Mouse (Mus musculus) midbrain, embryonic 15.5 days (tissue): ENCODE measurements around the gene Bbip1. TPM values are rescaled to one million over a fixed set of nuclear protein-coding genes. Genes with fewer than 3 reads are reported as not detected.

ENCODE experiments used
- ATAC-seq: fragments of 200-750 bp; cut with Nextera tagmentation; replicated peaks from 2 replicates; pipeline ENCODE4 v1.8.0; 2017; ENCODE audit warnings: moderate TSS enrichment
- H3K27ac ChIP-seq: fragments of 300-500 bp; sonication (generic); 2 replicates; pipeline ENCODE4 v1.5.1; 2015; ENCODE audit warnings: mild to moderate bottlenecking, inconsistent platforms
- H3K27me3 ChIP-seq: fragments of 300-500 bp; sonication (generic); replicated peaks from 2 replicates; pipeline ENCODE4 v1.6.1; 2015; ENCODE audit warnings: inconsistent platforms
- H3K36me3 ChIP-seq: fragments of 300-500 bp; sonication (generic); replicated peaks from 2 replicates; pipeline ENCODE4 v1.6.1; 2015; ENCODE audit warnings: inconsistent platforms
- H3K4me1 ChIP-seq: fragments of 300-500 bp; sonication (generic); 2 replicates; pipeline ENCODE4 v1.6.1; 2015; ENCODE audit warnings: inconsistent platforms
- H3K4me2 ChIP-seq: fragments of 300-500 bp; sonication (generic); 2 replicates; pipeline ENCODE4 v1.6.1; 2015; ENCODE audit warnings: inconsistent platforms, mild to moderate bottlenecking, moderate library complexity
- H3K4me3 ChIP-seq: fragments of 300-500 bp; sonication (generic); 2 replicates; pipeline ENCODE4 v1.5.1; 2015; ENCODE audit warnings: mild to moderate bottlenecking, inconsistent platforms
- H3K9ac ChIP-seq: fragments of 300-500 bp; sonication (generic); 2 replicates; pipeline ENCODE4 v1.6.1; 2015; ENCODE audit warnings: mild to moderate bottlenecking, inconsistent platforms
- H3K9me3 ChIP-seq: fragments of 300-500 bp; sonication (generic); 2 replicates; pipeline ENCODE4 v1.6.1; 2016; ENCODE audit warnings: inconsistent platforms
- WGBS: fragments of 180-500 bp; shearing (Covaris S2); methylation state at CpG from one replicate; pipeline ENCODE4 v1.1.7; 2015; ENCODE audit warnings: mixed read lengths; 5-methylcytosine and 5-hydroxymethylcytosine counted together
- polyA plus RNA-seq: library from polyadenylated mRNA; unstranded; fragments of >200 nt; fragmentation: Nextera tagmentation; extraction: Ambion mirVana; gene quantifications from 2 replicates; pipeline ENCODE4 v1.2.1, GENCODE M21; 2015

Bbip1 gene
- polyA plus RNA-seq, 1 experiment from 2014 or later: 123 TPM

- no peak overlapping the region for H3K9ac ChIP-seq
- no peak overlapping the region for H3K4me3 ChIP-seq
- H3K4me2 ChIP-seq: no peak overlapping the region
- no peaks in the 10 kb centered on the region for H3K36me3 ChIP-seq
- no peaks in the 10 kb centered on the region for H3K27me3 ChIP-seq
- H3K27ac ChIP-seq: no peak overlapping the region
- H3K4me1 ChIP-seq: peaks cover 6% of the 10 kb centered on the region
- 79% methylated on average over 4 of the region's 4 CpGs for WGBS
- no peak for ATAC-seq
- H3K9me3 ChIP-seq: no peaks in the 10 kb centered on the region
These were observed 45.9 kb downstream of the Bbip1 start for GRCm38 (mm10) chr19:53898498-53898897.

GRCm38 (mm10) chr19:53898046-53898445, 46.4 kb downstream of the Bbip1 start:
- no peaks in the 10 kb centered on the region for H3K27me3 ChIP-seq
- no peak for ATAC-seq
- H3K4me3 ChIP-seq: no peak overlapping the region
- no peaks in the 10 kb centered on the region for H3K36me3 ChIP-seq
- H3K4me1 ChIP-seq: peaks cover 6% of the 10 kb centered on the region
- no peaks in the 10 kb centered on the region for H3K9me3 ChIP-seq
- WGBS: 79% methylated on average over 5 of the region's 5 CpGs
- H3K27ac ChIP-seq: no peak overlapping the region
- no peak overlapping the region for H3K4me2 ChIP-seq
- H3K9ac ChIP-seq: no peak overlapping the region

- Histone ChIP-seq H3K27ac (no peak overlapping the region), H3K36me3 (no peaks in the 10 kb centered on the region), H3K9me3 (no peaks in the 10 kb centered on the region), H3K4me3 (no peak overlapping the region), H3K9ac (no peak overlapping the region), H3K27me3 (no peaks in the 10 kb centered on the region), H3K4me1 (no peaks in the 10 kb centered on the region), H3K4me2 (no peak overlapping the region)
- no peak for ATAC-seq
- 81% methylated on average over 12 of the region's 12 CpGs for WGBS
These were observed 49.8 kb downstream of the Bbip1 start for GRCm38 (mm10) chr19:53894538-53895121.

- Histone ChIP-seq H3K9ac (no peak overlapping the region), H3K36me3 (no peaks in the 10 kb centered on the region), H3K27me3 (no peaks in the 10 kb centered on the region), H3K27ac (no peak overlapping the region), H3K4me1 (0 out of 2 replicates have a peak, but pooled peaks cover 2% of the 10 kb centered on the region), H3K4me3 (no peak overlapping the region), H3K9me3 (no peaks in the 10 kb centered on the region), H3K4me2 (no peak overlapping the region)
- no peak for ATAC-seq
- WGBS: 77% methylated on average over 3 of the region's 3 CpGs
These were observed 50.7 kb downstream of the Bbip1 start for GRCm38 (mm10) chr19:53893711-53894171.

DNA sequence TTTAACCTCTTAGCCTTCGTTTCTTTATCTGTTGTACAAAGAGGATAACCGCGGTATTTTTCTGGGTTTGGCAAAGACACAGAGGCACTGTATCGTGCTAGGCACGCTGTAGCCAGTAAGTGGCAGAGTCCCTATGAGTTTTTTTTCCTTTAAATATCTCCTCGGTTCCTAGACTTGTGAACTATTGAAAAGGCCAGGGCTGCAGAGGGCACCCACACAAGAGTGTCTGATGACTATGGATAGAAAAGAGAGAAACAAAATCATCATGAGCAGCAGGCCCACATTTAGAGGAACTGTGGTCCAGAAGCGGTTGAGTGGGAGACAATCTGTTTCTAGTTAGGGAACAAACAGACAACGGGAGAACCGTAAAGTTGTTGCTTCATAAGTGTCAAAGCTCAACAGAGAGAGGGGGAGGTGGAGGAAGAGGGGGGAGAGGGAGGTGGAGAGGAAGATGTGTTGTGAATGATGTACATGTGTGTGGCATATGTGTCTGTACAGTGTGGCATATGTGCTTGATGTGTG, 51.5 kb downstream of the Bbip1 start:
- H3K9ac ChIP-seq: no peak overlapping the region
- no peaks in the 10 kb centered on the region for H3K27me3 ChIP-seq
- H3K27ac ChIP-seq: no peak overlapping the region
- H3K4me3 ChIP-seq: no peak overlapping the region
- H3K36me3 ChIP-seq: no peaks in the 10 kb centered on the region
- 75% methylated on average over 9 of the region's 9 CpGs for WGBS
- no peak overlapping the region for H3K4me2 ChIP-seq
- ATAC-seq: no peak
- H3K4me1 ChIP-seq: 0 out of 2 replicates have a peak, but pooled peaks cover 2% of the 10 kb centered on the region
- H3K9me3 ChIP-seq: no peaks in the 10 kb centered on the region

DNA sequence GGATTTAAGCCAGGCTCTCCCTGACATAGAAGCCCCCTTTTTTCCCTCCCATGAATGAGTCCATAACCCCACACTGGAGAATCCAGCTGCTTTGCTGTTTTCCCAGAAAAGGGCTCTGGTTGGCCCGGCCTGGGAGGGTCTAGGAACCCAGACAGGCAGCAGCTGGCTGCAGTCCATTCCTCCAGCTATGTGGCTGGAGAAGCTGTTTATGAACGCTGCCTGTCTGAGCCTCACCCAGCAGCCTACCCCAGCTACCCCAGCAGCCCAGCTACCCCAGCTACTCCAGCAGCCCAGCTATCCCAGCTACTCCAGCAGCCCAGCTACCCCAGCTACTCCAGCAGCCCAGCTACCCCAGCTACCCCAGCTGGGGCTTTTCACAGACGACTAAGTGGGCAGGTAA, 52.4 kb downstream of the Bbip1 start, which contains the start of gene Pdcd4:
TSS of gene Pdcd4 (plus strand) at position 171 of the 400 bp plus-strand sequence.
- H3K4me3 ChIP-seq: no peak within 1 kb of the TSS
- no peak within 1 kb of the TSS for H3K4me2 ChIP-seq
- H3K9me3 ChIP-seq: no peaks in the 10 kb centered on the region
- no peak for ATAC-seq
- WGBS: 53% methylated on average over 3 of the region's 3 CpGs
- H3K27ac ChIP-seq: no peak within 1 kb of the TSS
- H3K9ac ChIP-seq: no peak within 1 kb of the TSS
- 0 out of 2 replicates have a peak, but pooled peaks cover 2% of the 10 kb centered on the region for H3K4me1 ChIP-seq
- H3K36me3 ChIP-seq: no peaks in the 10 kb centered on the region
- H3K27me3 ChIP-seq: no peaks in the 10 kb centered on the region

- no peak for ATAC-seq
- no peaks in the 10 kb centered on the region for H3K9me3 ChIP-seq
- no peaks in the 10 kb centered on the region for H3K36me3 ChIP-seq
- H3K4me2 ChIP-seq: no peak overlapping the region
- no peak overlapping the region for H3K9ac ChIP-seq
- WGBS: 86% methylated on average over 2 of the region's 2 CpGs
- no peak overlapping the region for H3K27ac ChIP-seq
- no peaks in the 10 kb centered on the region for H3K27me3 ChIP-seq
- no peak overlapping the region for H3K4me3 ChIP-seq
- H3K4me1 ChIP-seq: 0 out of 2 replicates have a peak, but pooled peaks cover 2% of the 10 kb centered on the region
These were observed 52.9 kb downstream of the Bbip1 start for GRCm38 (mm10) chr19:53891569-53891968.

DNA sequence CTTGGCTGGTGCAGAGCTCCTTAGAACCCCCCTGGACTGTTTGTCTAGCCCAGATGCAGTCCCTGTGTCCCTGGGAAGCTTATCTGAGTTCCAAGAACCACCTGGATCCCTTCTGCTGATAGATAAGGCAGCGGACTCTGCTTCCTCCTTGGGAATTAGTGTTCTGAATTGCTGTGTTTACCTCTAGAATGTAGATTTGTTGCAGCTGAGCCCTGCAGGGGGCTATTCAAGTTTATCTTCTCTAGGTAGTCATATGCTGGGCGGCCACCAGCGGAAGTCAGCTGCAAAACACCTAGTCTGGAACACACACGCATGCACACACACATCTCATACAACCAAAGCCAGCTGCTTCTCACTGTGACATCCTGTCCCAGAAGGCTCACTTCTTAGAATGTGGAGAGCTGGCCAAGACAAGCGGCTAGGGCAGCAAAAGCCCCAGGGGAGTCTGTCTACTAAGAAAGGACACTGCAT, 53.6 kb downstream of the Bbip1 start:
- Histone ChIP-seq H3K4me2 (no peak overlapping the region), H3K9me3 (no peaks in the 10 kb centered on the region), H3K4me1 (0 out of 2 replicates have a peak, but pooled peaks cover 2% of the 10 kb centered on the region), H3K27me3 (no peaks in the 10 kb centered on the region), H3K9ac (no peak overlapping the region), H3K4me3 (no peak overlapping the region), H3K27ac (no peak overlapping the region), H3K36me3 (no peaks in the 10 kb centered on the region)
- ATAC-seq: no peak
- 67% methylated on average over 5 of the region's 5 CpGs for WGBS

- Histone ChIP-seq H3K27me3 (no peaks in the 10 kb centered on the region), H3K4me2 (no peak overlapping the region), H3K36me3 (no peaks in the 10 kb centered on the region), H3K4me3 (no peak overlapping the region), H3K4me1 (peaks cover 6% of the 10 kb centered on the region; the same call in 1 of the 2 replicates), H3K9me3 (no peaks in the 10 kb centered on the region), H3K27ac (no peak overlapping the region), H3K9ac (no peak overlapping the region)
- 56% methylated on average over 5 of the region's 5 CpGs for WGBS
- ATAC-seq: no peak
These were observed 54.2 kb downstream of the Bbip1 start for GRCm38 (mm10) chr19:53890274-53890673.

GRCm38 (mm10) chr19:53889555-53889954, 54.9 kb downstream of the Bbip1 start:
- 85% methylated on average over 5 of the region's 5 CpGs for WGBS
- no peak overlapping the region for H3K9ac ChIP-seq
- H3K36me3 ChIP-seq: no peaks in the 10 kb centered on the region
- H3K9me3 ChIP-seq: no peaks in the 10 kb centered on the region
- H3K27ac ChIP-seq: no peak overlapping the region
- H3K4me1 ChIP-seq: peaks cover 6% of the 10 kb centered on the region; the same call in 1 of the 2 replicates
- no peak for ATAC-seq
- no peak overlapping the region for H3K4me3 ChIP-seq
- no peaks in the 10 kb centered on the region for H3K27me3 ChIP-seq
- H3K4me2 ChIP-seq: no peak overlapping the region

- Histone ChIP-seq H3K4me2 (no peak overlapping the region), H3K4me3 (no peak overlapping the region), H3K4me1 (peaks cover 6% of the 10 kb centered on the region; the same call in 1 of the 2 replicates), H3K27me3 (no peaks in the 10 kb centered on the region), H3K9me3 (no peaks in the 10 kb centered on the region), H3K9ac (no peak overlapping the region), H3K27ac (no peak overlapping the region), H3K36me3 (no peaks in the 10 kb centered on the region)
- 83% methylated on average over 9 of the region's 9 CpGs for WGBS
- ATAC-seq: no peak
These were observed 56.1 kb downstream of the Bbip1 start for GRCm38 (mm10) chr19:53888331-53888730.

DNA sequence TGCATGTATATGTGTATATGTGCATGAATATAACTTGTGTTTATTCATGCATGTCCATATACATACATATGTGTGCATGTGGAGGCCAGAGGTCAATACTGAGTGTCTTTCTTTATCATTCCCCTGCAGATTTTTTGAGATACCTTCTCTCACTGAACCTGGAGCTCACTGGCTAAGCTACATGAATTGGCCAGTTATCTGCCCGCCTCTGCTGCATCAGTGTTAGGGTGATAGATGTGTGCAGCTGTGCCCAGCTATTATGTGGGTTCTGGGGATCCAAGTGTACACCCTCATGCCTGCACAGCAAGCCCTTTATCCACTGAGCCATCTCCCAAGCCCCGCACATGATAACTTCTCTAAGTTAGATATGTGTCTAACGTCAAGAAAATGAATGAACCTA, 56.6 kb downstream of the Bbip1 start:
- Histone ChIP-seq H3K27ac (no peak overlapping the region), H3K4me1 (peaks cover 6% of the 10 kb centered on the region; the same call in 1 of the 2 replicates), H3K9ac (no peak overlapping the region), H3K36me3 (no peaks in the 10 kb centered on the region), H3K9me3 (no peaks in the 10 kb centered on the region), H3K4me3 (no peak overlapping the region), H3K27me3 (no peaks in the 10 kb centered on the region), H3K4me2 (no peak overlapping the region)
- ATAC-seq: no peak
- WGBS: 89% methylated on average over 3 of the region's 3 CpGs
